Mouse (Mus musculus) limb, embryonic 14.5 days (tissue): ENCODE measurements around the gene Gm43720. TPM values are rescaled to one million over a fixed set of nuclear protein-coding genes. Genes with fewer than 3 reads are reported as not detected.

Experiments used
- ATAC-seq: fragments of 200-750 bp; cut with Nextera tagmentation; 2 replicates; pipeline ENCODE4 v1.8.0; 2017; ENCODE audit warnings: low read depth, moderate number of reproducible peaks, moderate TSS enrichment; ENCODE audit not compliant: low FRiP score
- DNase-seq: peaks from one replicate; pipeline ENCODE4 v3.0.0-alpha.2; 2015; ENCODE audit warnings: low spot score
- H3K27ac ChIP-seq: fragments of 300-500 bp; sonication (generic); replicated peaks from 2 replicates; pipeline ENCODE4 v1.5.1; 2014; ENCODE audit warnings: low read depth, mild to moderate bottlenecking, low read length, moderate library complexity, mixed read lengths
- H3K27me3 ChIP-seq: fragments of 300-500 bp; sonication (generic); 2 replicates; pipeline ENCODE4 v1.6.1; 2014; ENCODE audit warnings: low read length, mixed read lengths; ENCODE audit not compliant: control insufficient read depth, insufficient read depth
- H3K36me3 ChIP-seq: fragments of 300-500 bp; sonication (generic); 2 replicates; pipeline ENCODE4 v1.6.1; 2014; ENCODE audit warnings: mild to moderate bottlenecking, low read length, moderate library complexity, mixed read lengths; ENCODE audit not compliant: control insufficient read depth, insufficient read depth
- H3K4me1 ChIP-seq: fragments of 300-500 bp; sonication (generic); 2 replicates; pipeline ENCODE4 v1.6.1; 2014; ENCODE audit warnings: antibody characterized with exemption, low read length, mixed read lengths; ENCODE audit not compliant: control insufficient read depth, insufficient read depth
- H3K4me2 ChIP-seq: fragments of 300-500 bp; sonication (generic); replicated peaks from 2 replicates; pipeline ENCODE4 v1.6.1; 2014; ENCODE audit warnings: low read depth, mild to moderate bottlenecking, low read length, moderate library complexity; ENCODE audit not compliant: severe bottlenecking
- H3K4me3 ChIP-seq: fragments of 300-500 bp; sonication (generic); replicated peaks from 2 replicates; pipeline ENCODE4 v1.5.1; 2014; ENCODE audit warnings: low read length
- H3K9ac ChIP-seq: fragments of 300-500 bp; sonication (generic); 2 replicates; pipeline ENCODE4 v1.6.1; 2014; ENCODE audit warnings: mild to moderate bottlenecking, low read depth, low read length, moderate library complexity; ENCODE audit not compliant: severe bottlenecking
- H3K9me3 ChIP-seq: fragments of 300-500 bp; sonication (generic); 2 replicates; pipeline ENCODE4 v1.6.1; 2016; ENCODE audit warnings: low read length; ENCODE audit not compliant: control insufficient read depth
- POLR2A ChIP-seq: fragments of 200-500 bp; IDR thresholded peaks from 2 replicates; pipeline ENCODE4 v1.8.0; 2012; ENCODE audit warnings: inconsistent platforms, mild to moderate bottlenecking, moderate library complexity, borderline replicate concordance; ENCODE audit not compliant: insufficient read depth, insufficient read length; ENCODE audit errors: extremely low read depth
- WGBS: fragments of 180-500 bp; shearing (Covaris S2); extraction: QIAGEN DNeasy Blood & Tissue Kit; methylation state at CpG from one replicate; pipeline ENCODE4 v1.1.7; 2014; 5-methylcytosine and 5-hydroxymethylcytosine counted together
- polyA plus RNA-seq, 2 experiments: library from polyadenylated mRNA; depleted of rRNA in 1 of 2; stranded (reverse) in 1 of 2; unstranded in 1 of 2; fragments of >200 nt; fragmentation: Nextera tagmentation in 1 of 2; extraction: Ambion mirVana in 1 of 2; gene quantifications; 2 replicates each; pipeline versions ENCODE4 v1.2.1 to v1.2.3; 2012 to 2014

Gm43720 gene
- polyA plus RNA-seq, 2 experiments, result 0.15 to 0.18 TPM

DNA sequence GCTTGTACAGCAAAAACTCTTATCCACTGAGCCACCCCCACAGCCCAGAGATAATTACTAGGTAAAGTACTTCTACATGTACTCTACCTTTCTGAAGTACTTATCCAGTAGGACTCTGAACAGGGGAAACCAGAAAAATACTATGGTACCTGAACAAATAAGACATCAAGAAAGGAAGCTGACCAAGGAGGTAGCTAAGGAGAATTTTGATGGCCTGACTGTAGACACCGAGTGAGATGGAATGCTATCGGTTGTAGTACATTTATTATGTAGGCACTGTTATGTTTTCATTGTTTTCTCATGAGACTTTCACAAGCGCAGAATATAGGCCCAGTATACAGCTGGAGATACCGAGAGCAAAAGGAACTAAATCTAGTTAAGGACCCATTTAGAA is 22.2 kb downstream of the Gm43720 start:
- no peak overlapping the region for H3K9ac ChIP-seq
- DNase-seq, result no peak
- H3K4me3 ChIP-seq, result no peak overlapping the region
- ATAC-seq, result no peak
- H3K4me2 ChIP-seq, result no peak overlapping the region
- H3K4me1 ChIP-seq, result peaks cover 13% of the 10 kb centered on the region
- no peak overlapping the region for H3K27ac ChIP-seq
- no peak for TF ChIP-seq POLR2A
- H3K36me3 ChIP-seq, result peaks cover 47% of the 10 kb centered on the region
- WGBS, result 89% methylated on average over 4 of the region's 4 CpGs
- no peaks in the 10 kb centered on the region for H3K9me3 ChIP-seq
- H3K27me3 ChIP-seq, result no peaks in the 10 kb centered on the region

DNA sequence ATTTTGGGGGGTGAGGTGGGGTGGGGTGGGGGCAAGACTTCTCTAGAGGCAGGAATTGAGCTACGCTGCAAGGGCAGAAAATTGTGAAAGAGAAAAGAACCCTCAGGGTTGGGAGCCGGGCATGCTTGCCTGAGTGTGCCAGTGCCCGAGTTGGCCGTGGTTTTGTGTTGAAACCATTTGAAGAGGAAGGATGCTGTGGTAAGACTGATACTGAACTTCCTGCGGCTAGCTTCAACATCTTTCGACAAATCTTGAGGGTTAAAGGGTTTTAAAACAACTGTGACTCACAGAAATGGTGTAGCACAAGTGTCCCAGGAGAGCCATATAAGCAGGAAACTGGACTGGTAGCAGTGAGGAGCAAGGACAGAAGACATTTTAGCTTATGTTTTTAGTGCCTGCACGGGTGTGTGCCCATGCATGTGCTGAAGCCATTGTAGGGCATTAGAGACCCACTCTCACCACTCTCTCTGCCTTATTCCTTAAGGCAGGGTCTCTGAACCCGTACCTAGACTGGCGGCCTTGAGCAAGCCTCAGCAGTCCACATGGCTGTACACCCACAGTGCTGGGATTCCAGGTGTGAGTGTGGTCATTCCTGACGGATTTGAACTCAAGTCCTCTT is 22.7 kb downstream of the Gm43720 start:
- Histone ChIP-seq H3K9ac (no peak overlapping the region), H3K9me3 (no peaks in the 10 kb centered on the region), H3K36me3 (peaks cover 45% of the 10 kb centered on the region), H3K27me3 (no peaks in the 10 kb centered on the region), H3K4me1 (peaks cover 11% of the 10 kb centered on the region), H3K4me2 (no peak overlapping the region), H3K27ac (no peak overlapping the region), H3K4me3 (no peak overlapping the region)
- DNase-seq (peak; percentile 1), ATAC-seq (no peak)
- WGBS, result 89% methylated on average over 10 of the region's 10 CpGs
- no peak for TF ChIP-seq POLR2A

DNA sequence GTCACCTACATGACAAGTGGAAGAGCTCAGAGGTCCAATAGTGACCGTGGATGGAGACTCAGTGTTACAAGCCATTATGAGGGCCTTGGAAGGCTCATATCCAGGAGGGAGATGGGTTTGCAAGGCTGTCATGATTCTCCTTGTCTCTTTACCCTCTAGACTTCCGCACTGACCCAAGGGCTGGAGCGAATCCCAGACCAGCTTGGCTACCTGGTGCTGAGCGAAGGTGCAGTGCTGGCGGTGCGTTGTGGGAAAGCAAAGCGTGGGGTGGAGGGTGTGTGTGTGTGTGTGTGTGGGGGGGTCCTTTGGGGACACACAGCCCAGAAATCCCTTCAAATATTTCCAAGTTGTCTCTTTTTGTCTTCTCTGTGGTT is 23.7 kb downstream of the Gm43720 start:
- peak overlapping the region; percentile 77 for H3K4me2 ChIP-seq
- H3K27me3 ChIP-seq, result no peaks in the 10 kb centered on the region
- 0 out of 2 replicates have a peak overlapping the region, but pooled peaks have one; percentile 28 for H3K27ac ChIP-seq
- peak overlapping the region; percentile 55 for H3K4me3 ChIP-seq
- H3K9ac ChIP-seq, result peak overlapping the region; percentile 61
- peaks cover 11% of the 10 kb centered on the region for H3K4me1 ChIP-seq
- TF ChIP-seq POLR2A, result no peak
- no peak for ATAC-seq
- no peak for DNase-seq
- WGBS, result 20% methylated on average over 7 of the region's 7 CpGs
- peaks cover 35% of the 10 kb centered on the region for H3K36me3 ChIP-seq
- no peaks in the 10 kb centered on the region for H3K9me3 ChIP-seq

DNA sequence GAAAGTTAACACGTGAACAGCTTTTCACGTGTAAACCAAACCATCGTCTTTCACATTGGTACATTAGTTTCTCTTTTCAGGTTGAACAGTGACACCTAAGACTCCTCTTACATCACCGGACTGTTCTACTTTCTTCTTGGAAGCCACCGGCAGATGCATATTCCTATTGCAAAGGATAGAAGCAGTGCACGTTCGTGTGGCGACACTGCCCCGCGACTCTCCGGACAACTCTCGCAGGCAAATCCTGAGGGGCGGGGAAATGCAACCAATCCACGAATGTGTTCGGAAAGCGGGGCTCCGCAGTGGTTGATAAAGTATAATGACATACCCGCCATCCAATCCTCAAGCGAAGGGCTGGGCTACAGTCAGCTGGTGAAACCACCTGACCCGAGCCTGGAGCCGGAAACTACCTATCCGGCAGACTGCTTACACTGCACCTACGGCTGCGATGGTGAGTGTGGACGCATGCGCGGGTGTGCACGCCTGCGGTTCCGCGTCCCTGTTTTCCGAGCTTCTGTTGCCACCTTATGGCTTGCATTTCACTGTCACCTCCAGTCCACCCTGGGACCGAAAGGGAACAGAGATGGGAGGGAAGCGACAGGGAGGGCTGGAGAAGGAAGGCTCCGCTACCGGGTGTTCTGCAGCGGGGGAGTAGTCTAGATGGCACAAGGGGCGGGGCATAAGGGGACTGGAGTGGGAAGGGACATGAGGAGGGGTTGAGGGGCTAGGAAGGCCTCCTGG is 24.2 kb downstream of the Gm43720 start, which contains the start of gene Lamtor4:
Gene Lamtor4 (plus strand): TSS at position 130 of the 741 bp plus-strand sequence.
- H3K27ac ChIP-seq, result peak within 1 kb of the TSS; percentile 30
- TF ChIP-seq POLR2A, result peak; percentile 26; the same call in 1 of the 2 replicates
- no peaks in the 10 kb centered on the region for H3K9me3 ChIP-seq
- H3K27me3 ChIP-seq, result no peaks in the 10 kb centered on the region
- peak within 1 kb of the TSS; percentile 77 for H3K4me2 ChIP-seq
- WGBS, result under 1% methylated on average over 38 of the region's 38 CpGs
- H3K4me3 ChIP-seq, result peak within 1 kb of the TSS; percentile 55
- peaks cover 11% of the 10 kb centered on the region for H3K4me1 ChIP-seq
- DNase-seq (peak; percentile 98), ATAC-seq (peak; percentile 100)
- peaks cover 29% of the 10 kb centered on the region for H3K36me3 ChIP-seq
- H3K9ac ChIP-seq, result peak within 1 kb of the TSS; percentile 61

DNA sequence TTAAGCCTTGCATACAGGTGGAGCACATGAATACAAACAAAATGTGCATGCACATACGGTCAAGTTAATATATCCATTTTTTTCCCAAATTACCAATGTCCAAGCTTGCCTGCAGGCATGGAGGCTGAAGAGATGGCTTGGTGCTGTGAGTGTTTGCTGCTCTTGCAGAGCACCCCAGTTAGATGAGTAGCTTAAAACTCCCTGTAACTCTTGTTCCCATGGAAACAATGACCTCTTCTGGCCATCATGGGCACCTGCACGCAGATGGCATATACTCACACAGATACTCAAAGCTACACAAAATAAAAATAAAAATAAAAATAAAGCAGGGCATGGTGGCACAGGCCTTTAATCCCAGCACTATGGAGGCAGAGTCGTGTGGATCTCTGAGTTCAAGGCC is 26.7 kb downstream of the Gm43720 start:
- no peak for ATAC-seq
- 0 out of 2 replicates have a peak, but pooled peaks cover 4% of the 10 kb centered on the region for H3K36me3 ChIP-seq

More for the DNA sequence above, 26.7 kb downstream of the Gm43720 start:
- peaks cover 11% of the 10 kb centered on the region for H3K4me1 ChIP-seq
- no peaks in the 10 kb centered on the region for H3K27me3 ChIP-seq
- no peak overlapping the region for H3K4me3 ChIP-seq
- no peak for TF ChIP-seq POLR2A
- no peak overlapping the region for H3K9ac ChIP-seq
- no peak overlapping the region for H3K4me2 ChIP-seq
- no peak overlapping the region for H3K27ac ChIP-seq
- WGBS, result 87% methylated on average over 3 of the region's 3 CpGs
- H3K9me3 ChIP-seq, result no peaks in the 10 kb centered on the region
- no peak for DNase-seq
